Mouse (Mus musculus) heart, adult 9 months (tissue): Measurements from ENCODE around the gene Tmem151b.
A peak's percentile ranks its signal among the peaks of the same experiment; 100 is the strongest.

Experiments
- DNase-seq, 2 experiments: peaks; one replicate each; pipeline ENCODE4 v3.0.0; 2022; ENCODE audit warnings: low spot score in 2 of 2

Tmem151b gene

DNA sequence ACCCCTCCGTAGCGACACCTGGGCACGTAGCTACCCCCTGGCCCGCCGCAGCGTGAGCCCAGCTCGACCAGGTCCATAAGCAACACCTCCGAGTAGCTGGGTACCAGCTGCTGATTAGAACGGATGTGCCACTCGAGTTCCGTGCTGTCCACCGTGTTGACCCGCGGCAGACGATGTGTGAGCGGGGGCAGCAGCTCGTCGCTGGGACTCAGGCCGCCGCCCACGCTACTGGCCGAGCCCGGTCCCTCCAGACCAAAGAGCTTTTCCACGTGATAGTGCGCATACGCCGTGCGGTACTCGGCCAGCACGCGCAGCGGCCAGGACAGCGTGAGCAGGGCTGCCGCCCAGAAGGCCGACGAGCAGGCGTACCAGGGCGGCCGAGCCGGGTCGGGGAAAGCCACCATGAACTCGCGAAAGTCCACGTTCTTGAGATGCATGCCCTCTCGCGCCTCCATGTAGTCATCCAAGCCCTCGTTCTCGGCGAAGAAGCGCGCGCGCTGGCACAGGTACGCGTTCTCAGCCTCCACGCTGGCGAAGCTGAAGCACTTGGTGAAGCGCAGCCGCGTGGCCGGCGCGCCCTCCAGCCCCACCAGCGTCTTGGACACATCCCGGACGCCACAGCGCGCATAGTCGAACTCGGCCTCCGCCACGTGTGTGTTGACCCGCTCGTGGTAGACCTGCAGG lies 4.1 kb downstream of the Tmem151b start:
- no peak for DNase-seq

GRCm38 (mm10) chr17:45544873-45545277 lies 4.6 kb downstream of the Tmem151b start:
- no peak for DNase-seq

GRCm38 (mm10) chr17:45544001-45544872 lies 5.2 kb downstream of the Tmem151b start:
- no peak for DNase-seq

GRCm38 (mm10) chr17:45543115-45543514 lies 6.4 kb downstream of the Tmem151b start:
- DNase-seq = no peak

GRCm38 (mm10) chr17:45542705-45543104 lies 6.8 kb downstream of the Tmem151b start:
- DNase-seq = no peak

- no peak for DNase-seq
Measured at GRCm38 (mm10) chr17:45542129-45542528, 7.3 kb downstream of the Tmem151b start.

GRCm38 (mm10) chr17:45539664-45540063 lies 9.8 kb downstream of the Tmem151b start:
- no peak for DNase-seq

GRCm38 (mm10) chr17:45538394-45538793 lies 11.1 kb downstream of the Tmem151b start:
- no peak for DNase-seq

- DNase-seq = no peak
Measured at GRCm38 (mm10) chr17:45536264-45536663, 13.2 kb downstream of the Tmem151b start.

DNA sequence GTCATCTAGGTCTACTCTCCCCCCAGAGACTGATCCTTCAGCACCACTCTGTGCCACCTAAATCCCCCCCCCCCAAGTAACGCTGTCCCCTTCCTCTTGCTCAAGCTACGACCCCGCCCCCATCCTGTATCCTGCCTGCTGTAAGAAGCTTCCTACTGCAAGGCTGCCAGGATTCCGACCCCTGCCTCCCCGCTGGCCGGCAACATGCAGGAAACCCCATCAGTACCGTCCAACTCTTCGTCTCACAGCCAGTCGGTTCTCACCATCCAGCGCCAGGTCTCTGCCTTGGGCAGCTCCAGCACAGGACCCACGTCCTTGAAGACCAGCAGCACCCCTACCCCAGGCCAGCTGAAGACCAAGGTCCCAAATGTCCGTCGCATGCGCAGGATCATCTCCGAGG lies 16.6 kb downstream of the Tmem151b start:
- no peak for DNase-seq

DNA sequence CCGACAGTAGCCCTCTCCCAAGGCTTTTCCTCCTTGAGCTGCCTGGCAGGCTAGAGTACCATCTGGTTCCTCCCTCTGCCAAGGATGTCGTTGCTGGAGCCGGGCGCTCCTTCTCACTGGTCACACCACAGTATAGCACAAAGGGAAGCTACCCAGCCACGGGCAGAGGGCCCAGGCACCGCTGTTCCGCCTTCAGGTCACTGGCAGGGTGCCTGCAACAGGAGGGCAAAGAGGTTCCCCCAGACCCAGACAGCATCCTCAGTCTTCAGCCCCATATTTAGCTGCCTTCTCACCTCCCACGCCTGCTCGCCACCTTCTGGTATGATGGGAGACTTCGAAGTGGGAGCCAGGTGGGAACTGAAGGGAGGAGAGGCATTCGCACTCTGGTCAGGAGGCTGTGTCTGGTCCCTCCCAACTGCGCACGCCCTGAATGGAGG lies 19.1 kb downstream of the Tmem151b start:
- DNase-seq = no peak

DNA sequence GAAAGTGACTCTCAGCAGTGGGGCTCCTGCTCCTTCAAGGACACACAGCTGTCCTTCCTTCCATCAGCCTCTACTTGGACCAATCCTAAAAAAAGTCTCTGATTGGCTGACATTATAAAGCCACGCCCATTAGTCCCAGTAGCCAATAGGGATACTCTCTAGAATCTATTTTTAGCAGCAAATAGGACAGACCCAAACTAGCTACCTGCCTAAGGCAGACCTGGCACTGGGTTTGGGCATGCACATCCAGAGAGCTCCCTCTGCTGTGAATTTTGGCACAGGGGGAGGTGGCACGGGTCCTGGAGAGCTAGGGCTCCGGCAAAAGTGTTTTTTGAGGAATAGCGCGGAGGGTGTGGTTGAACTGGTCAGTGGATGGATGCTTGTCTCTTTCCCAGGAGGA lies 22.9 kb downstream of the Tmem151b start:
- DNase-seq = no peak

GRCm38 (mm10) chr17:45524961-45525360 lies 24.5 kb downstream of the Tmem151b start:
- no peak for DNase-seq

GRCm38 (mm10) chr17:45523263-45523662 lies 26.2 kb downstream of the Tmem151b start, which contains the start of gene Tcte1:
Gene Tcte1, plus strand, starts transcription at chr17:45523434.
- DNase-seq = no peak

DNA sequence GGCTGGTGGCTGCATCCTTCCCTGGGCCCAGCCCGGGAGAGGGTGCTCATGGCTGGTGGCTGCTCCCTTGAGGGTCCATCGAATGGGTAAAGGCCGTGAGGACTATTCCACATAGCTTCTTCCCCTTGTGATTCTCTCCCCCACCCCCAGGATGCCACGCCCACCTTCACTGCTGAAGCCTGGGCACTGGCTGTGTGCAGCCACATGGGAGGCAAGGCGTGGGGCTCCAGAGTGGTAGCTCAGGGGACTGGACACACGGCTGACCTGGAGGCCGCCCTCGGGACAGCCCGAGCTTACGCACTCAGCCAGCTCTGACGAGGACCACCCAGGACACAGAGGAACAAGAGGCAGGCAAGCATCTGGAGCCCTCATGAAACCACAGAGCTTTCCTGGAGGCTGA lies 29.3 kb downstream of the Tmem151b start:
- no peak for DNase-seq

GRCm38 (mm10) chr17:45518766-45519475 lies 30.6 kb downstream of the Tmem151b start:
- DNase-seq = no peak

GRCm38 (mm10) chr17:45517549-45518215 lies 31.8 kb downstream of the Tmem151b start:
- no peak for DNase-seq

DNA sequence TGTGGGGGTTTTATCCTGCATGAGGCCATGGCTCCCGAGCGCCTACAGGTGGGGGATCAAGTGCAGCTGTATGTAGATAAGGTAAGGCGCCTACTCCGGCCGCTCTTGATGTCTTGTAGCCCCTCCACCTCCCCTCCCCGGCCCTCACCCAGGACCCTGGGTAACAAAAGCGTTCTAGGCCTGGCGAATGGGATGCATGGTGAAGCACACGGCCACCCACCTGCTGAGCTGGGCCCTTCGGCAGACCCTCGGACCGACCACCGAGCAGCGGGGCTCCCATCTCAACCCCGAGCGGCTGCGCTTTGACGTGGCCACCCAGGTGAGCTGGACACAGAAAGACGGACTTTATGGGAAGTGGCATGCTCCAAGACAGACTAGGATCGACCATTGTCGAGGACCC lies 32.3 kb downstream of the Tmem151b start:
- DNase-seq = no peak

GRCm38 (mm10) chr17:45516488-45516887 lies 33.0 kb downstream of the Tmem151b start:
- peak; percentile 31 to 63 for DNase-seq

- DNase-seq = no peak
Measured at GRCm38 (mm10) chr17:45515806-45516205, 33.7 kb downstream of the Tmem151b start.

- no peak for DNase-seq
Measured at GRCm38 (mm10) chr17:45515204-45515726, 34.2 kb downstream of the Tmem151b start.
